Mouse (Mus musculus) lung, embryonic 15.5 days (tissue): ENCODE data around the gene Ptprg. TPM values are rescaled to one million over a fixed set of nuclear protein-coding genes. Genes with fewer than 3 reads are reported as not detected.

Source experiments
- ATAC-seq: fragments of 200-750 bp; cut with Nextera tagmentation; 2 replicates; pipeline ENCODE4 v1.8.0; 2017; ENCODE audit warnings: moderate number of reproducible peaks, borderline replicate concordance; ENCODE audit not compliant: low FRiP score, low TSS enrichment; ENCODE audit errors: extremely low read depth
- H3K27ac ChIP-seq: fragments of 300-500 bp; sonication (generic); 2 replicates; pipeline ENCODE4 v1.5.1; 2015; ENCODE audit warnings: moderate library complexity, mild to moderate bottlenecking, inconsistent platforms
- H3K27me3 ChIP-seq: fragments of 300-500 bp; sonication (generic); 2 replicates; pipeline ENCODE4 v1.6.1; 2015; ENCODE audit warnings: inconsistent platforms
- H3K36me3 ChIP-seq: fragments of 300-500 bp; sonication (generic); 2 replicates; pipeline ENCODE4 v1.6.1; 2015; ENCODE audit warnings: inconsistent platforms
- H3K4me1 ChIP-seq: fragments of 300-500 bp; sonication (generic); 2 replicates; pipeline ENCODE4 v1.6.1; 2015; ENCODE audit warnings: inconsistent platforms
- H3K4me2 ChIP-seq: fragments of 300-500 bp; sonication (generic); 2 replicates; pipeline ENCODE4 v1.6.1; 2015; ENCODE audit warnings: inconsistent platforms, mild to moderate bottlenecking, moderate library complexity
- H3K4me3 ChIP-seq: fragments of 300-500 bp; sonication (generic); 2 replicates; pipeline ENCODE4 v1.5.1; 2015; ENCODE audit warnings: mild to moderate bottlenecking, inconsistent platforms
- H3K9ac ChIP-seq: fragments of 300-500 bp; sonication (generic); 2 replicates; pipeline ENCODE4 v1.6.1; 2015; ENCODE audit warnings: inconsistent platforms
- H3K9me3 ChIP-seq: fragments of 300-500 bp; sonication (generic); 2 replicates; pipeline ENCODE4 v1.6.1; 2016; ENCODE audit warnings: inconsistent platforms
- WGBS: fragments of 180-500 bp; shearing (Covaris S2); methylation state at CpG from one replicate; pipeline ENCODE4 v1.1.7; 2015; 5-methylcytosine and 5-hydroxymethylcytosine counted together
- polyA plus RNA-seq: library from polyadenylated mRNA; unstranded; fragments of >200 nt; fragmentation: Nextera tagmentation; extraction: Ambion mirVana; gene quantifications from 2 replicates; pipeline ENCODE4 v1.2.1, GENCODE M21; 2015

Ptprg gene
- polyA plus RNA-seq, 1 experiment from 2014 or later, result 29.9 TPM

- H3K9ac ChIP-seq, result no peak overlapping the region
- no peaks in the 10 kb centered on the region for H3K27me3 ChIP-seq
- no peak overlapping the region for H3K4me2 ChIP-seq
- no peak overlapping the region for H3K27ac ChIP-seq
- no peak for ATAC-seq
- no peaks in the 10 kb centered on the region for H3K36me3 ChIP-seq
- no peaks in the 10 kb centered on the region for H3K4me1 ChIP-seq
- H3K9me3 ChIP-seq, result no peaks in the 10 kb centered on the region
- H3K4me3 ChIP-seq, result no peak overlapping the region
- 80% methylated on average over 1 of the region's 1 CpGs for WGBS
These were observed 136.7 kb downstream of the Ptprg start for GRCm38 (mm10) chr14:11690066-11690465.

- Histone ChIP-seq H3K36me3 (no peaks in the 10 kb centered on the region), H3K4me1 (no peaks in the 10 kb centered on the region), H3K9me3 (no peaks in the 10 kb centered on the region), H3K27me3 (no peaks in the 10 kb centered on the region), H3K4me2 (no peak overlapping the region), H3K9ac (no peak overlapping the region), H3K27ac (no peak overlapping the region), H3K4me3 (no peak overlapping the region)
- 74% methylated on average over 3 of the region's 3 CpGs for WGBS
- ATAC-seq, result no peak
These were observed 138.2 kb downstream of the Ptprg start for GRCm38 (mm10) chr14:11691531-11691930.

DNA sequence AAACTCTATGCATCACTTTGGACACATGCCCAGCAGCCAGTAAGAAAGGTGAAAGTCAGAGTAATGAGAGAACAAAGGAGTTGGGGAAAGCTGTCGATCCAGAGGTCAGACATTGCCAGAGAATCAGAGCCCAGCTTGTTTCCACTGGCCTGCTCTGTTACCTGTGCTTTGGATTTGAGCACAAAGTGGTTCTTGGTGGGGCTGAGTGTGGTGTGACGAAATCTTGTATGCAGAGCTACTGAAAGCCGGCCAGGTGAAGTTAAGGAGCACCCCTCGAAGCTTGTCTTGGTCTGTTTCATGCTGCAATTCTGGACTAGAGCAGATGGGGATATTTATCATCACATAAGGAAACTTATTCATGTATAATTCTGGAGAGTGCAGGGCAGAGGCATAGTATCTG, 145.5 kb downstream of the Ptprg start:
- ATAC-seq, result no peak
- Histone ChIP-seq H3K36me3 (no peaks in the 10 kb centered on the region), H3K27me3 (no peaks in the 10 kb centered on the region), H3K4me1 (peaks cover 8% of the 10 kb centered on the region; the same call in 1 of the 2 replicates), H3K9ac (no peak overlapping the region), H3K4me2 (no peak overlapping the region), H3K27ac (no peak overlapping the region), H3K4me3 (no peak overlapping the region), H3K9me3 (no peaks in the 10 kb centered on the region)
- 54% methylated on average over 4 of the region's 4 CpGs for WGBS

DNA sequence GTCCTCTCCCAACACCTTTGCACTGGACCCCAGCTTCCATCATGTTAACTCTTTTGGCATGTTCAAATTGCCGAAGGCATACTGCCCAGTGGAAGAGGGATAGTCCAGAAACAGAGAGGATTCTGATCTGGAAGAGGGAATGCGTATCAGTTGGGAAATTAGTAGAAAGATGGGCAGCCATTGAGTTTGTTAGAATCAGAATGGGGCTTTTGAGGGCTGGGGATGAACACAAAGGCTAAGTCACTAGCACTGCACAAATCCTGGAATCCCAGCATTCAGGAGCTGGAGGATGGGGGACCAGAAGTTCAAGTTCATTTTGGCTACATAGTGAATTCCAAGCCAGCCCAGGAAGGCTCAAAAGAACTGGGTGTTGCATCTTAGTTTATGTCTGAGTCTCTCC, 146.3 kb downstream of the Ptprg start:
- H3K27me3 ChIP-seq, result no peaks in the 10 kb centered on the region
- H3K4me2 ChIP-seq, result no peak overlapping the region
- WGBS, result 80% methylated on average over 2 of the region's 2 CpGs
- H3K36me3 ChIP-seq, result no peaks in the 10 kb centered on the region
- no peak overlapping the region for H3K27ac ChIP-seq
- peaks cover 8% of the 10 kb centered on the region; the same call in 1 of the 2 replicates for H3K4me1 ChIP-seq
- ATAC-seq, result no peak
- no peak overlapping the region for H3K9ac ChIP-seq
- no peak overlapping the region for H3K4me3 ChIP-seq
- no peaks in the 10 kb centered on the region for H3K9me3 ChIP-seq

- H3K4me2 ChIP-seq, result no peak overlapping the region
- no peak overlapping the region for H3K27ac ChIP-seq
- H3K9me3 ChIP-seq, result no peaks in the 10 kb centered on the region
- peaks cover 8% of the 10 kb centered on the region; the same call in 1 of the 2 replicates for H3K4me1 ChIP-seq
- no peak for ATAC-seq
- WGBS, result 61% methylated on average over 9 of the region's 9 CpGs
- H3K9ac ChIP-seq, result no peak overlapping the region
- H3K27me3 ChIP-seq, result no peaks in the 10 kb centered on the region
- no peak overlapping the region for H3K4me3 ChIP-seq
- no peaks in the 10 kb centered on the region for H3K36me3 ChIP-seq
These were observed 148.4 kb downstream of the Ptprg start for GRCm38 (mm10) chr14:11701516-11702249.

DNA sequence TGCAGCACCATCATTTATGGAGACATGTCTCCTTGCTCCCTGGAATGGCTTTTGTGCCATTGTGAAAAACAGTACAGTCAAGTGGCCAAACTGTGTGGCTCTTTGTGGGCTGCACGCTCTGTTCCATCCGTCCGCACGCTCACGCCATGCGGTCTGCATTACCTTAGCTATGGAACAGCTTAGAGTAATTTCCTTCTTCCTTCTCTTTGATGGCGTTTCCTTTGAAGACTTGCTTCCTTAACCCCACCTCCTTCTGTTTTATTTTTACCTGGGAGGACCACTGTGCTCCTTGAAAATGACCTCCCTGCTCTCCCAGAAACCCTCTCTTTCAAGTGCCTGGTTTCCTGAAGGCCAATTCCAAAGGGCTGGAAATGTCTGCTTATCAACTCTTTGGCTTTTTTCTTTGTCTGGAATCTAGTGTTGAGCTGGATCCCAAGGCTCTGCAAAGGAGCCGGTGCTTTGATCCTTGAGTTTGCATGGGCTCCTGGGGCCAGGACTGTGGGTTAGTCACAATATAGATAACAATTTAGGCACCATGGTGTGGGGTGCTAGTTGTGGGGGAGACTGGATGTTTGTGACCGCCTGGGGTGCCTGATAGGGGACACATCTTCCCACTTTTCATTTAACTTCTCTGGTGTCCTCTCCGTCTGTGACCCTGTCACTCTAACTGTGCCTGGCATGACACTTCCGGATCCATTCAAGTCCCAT, 149.6 kb downstream of the Ptprg start:
- no peak for ATAC-seq
- H3K36me3 ChIP-seq, result no peaks in the 10 kb centered on the region
- 48% methylated on average over 11 of the region's 11 CpGs for WGBS

GRCm38 (mm10) chr14:11704871-11705270, 151.5 kb downstream of the Ptprg start:
- Histone ChIP-seq H3K4me1 (peaks cover 8% of the 10 kb centered on the region; the same call in 1 of the 2 replicates), H3K36me3 (no peaks in the 10 kb centered on the region), H3K4me2 (no peak overlapping the region), H3K9ac (no peak overlapping the region), H3K27me3 (no peaks in the 10 kb centered on the region), H3K27ac (no peak overlapping the region), H3K4me3 (no peak overlapping the region), H3K9me3 (no peaks in the 10 kb centered on the region)
- no peak for ATAC-seq
- WGBS, result 39% methylated on average over 2 of the region's 2 CpGs

More for the DNA sequence above, 149.6 kb downstream of the Ptprg start:
- Histone ChIP-seq H3K9ac (no peak overlapping the region), H3K27me3 (no peaks in the 10 kb centered on the region), H3K9me3 (no peaks in the 10 kb centered on the region), H3K4me2 (no peak overlapping the region), H3K4me3 (no peak overlapping the region), H3K27ac (no peak overlapping the region), H3K4me1 (peaks cover 8% of the 10 kb centered on the region; the same call in 1 of the 2 replicates)

DNA sequence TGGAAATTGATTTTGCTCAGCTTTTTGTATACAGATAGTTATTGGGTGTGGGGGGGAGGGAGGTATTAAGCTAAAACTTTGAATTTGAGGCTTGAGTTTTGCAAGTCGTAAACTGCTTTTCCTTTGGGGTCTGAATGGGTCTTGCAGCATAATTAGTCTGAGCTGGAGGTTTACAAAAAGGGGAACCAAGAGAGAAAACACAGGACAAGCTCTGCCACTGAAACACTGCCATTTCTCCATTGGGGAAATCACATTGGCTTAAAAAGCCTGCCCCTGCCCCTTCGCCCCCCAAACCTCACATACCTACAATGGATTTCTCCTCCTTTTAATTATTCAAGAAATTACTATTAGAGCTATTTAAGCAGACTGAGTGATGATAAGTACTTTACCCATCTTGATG, 156.0 kb downstream of the Ptprg start:
- H3K4me2 ChIP-seq, result no peak overlapping the region
- H3K4me3 ChIP-seq, result no peak overlapping the region
- H3K36me3 ChIP-seq, result no peaks in the 10 kb centered on the region
- H3K27ac ChIP-seq, result no peak overlapping the region
- no peaks in the 10 kb centered on the region for H3K9me3 ChIP-seq
- no peak overlapping the region for H3K9ac ChIP-seq
- ATAC-seq, result no peak
- WGBS, result 81% methylated on average over 2 of the region's 2 CpGs
- no peaks in the 10 kb centered on the region for H3K4me1 ChIP-seq
- H3K27me3 ChIP-seq, result no peaks in the 10 kb centered on the region

DNA sequence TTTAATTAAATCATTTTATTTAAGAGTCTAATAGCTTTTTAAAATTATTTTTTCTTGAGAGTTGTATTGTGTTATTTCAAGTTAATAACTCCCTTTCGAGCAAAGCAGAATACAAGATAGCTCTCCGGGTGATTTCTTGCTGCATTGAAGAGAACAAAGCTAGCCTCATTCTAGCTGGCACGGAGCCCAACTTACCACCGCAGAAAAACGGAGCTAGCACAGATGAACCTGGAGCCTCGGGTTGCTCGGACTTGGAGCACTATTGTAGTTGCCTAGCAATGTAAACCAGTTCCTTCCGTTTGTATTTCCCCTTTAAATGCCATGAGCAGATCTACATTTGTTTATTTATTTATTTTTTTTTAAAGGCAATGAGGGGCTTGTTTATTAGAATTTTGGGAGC, 156.5 kb downstream of the Ptprg start:
- H3K27ac ChIP-seq, result no peak overlapping the region
- no peak overlapping the region for H3K4me2 ChIP-seq
- no peaks in the 10 kb centered on the region for H3K9me3 ChIP-seq
- no peak for ATAC-seq
- H3K27me3 ChIP-seq, result no peaks in the 10 kb centered on the region
- H3K4me3 ChIP-seq, result no peak overlapping the region
- no peaks in the 10 kb centered on the region for H3K36me3 ChIP-seq
- no peak overlapping the region for H3K9ac ChIP-seq
- 39% methylated on average over 8 of the region's 8 CpGs for WGBS
- no peaks in the 10 kb centered on the region for H3K4me1 ChIP-seq

- Histone ChIP-seq H3K27me3 (no peaks in the 10 kb centered on the region), H3K4me2 (no peak overlapping the region), H3K4me3 (no peak overlapping the region), H3K36me3 (no peaks in the 10 kb centered on the region), H3K9ac (no peak overlapping the region), H3K9me3 (no peaks in the 10 kb centered on the region), H3K27ac (no peak overlapping the region), H3K4me1 (no peaks in the 10 kb centered on the region)
- 83% methylated on average over 9 of the region's 9 CpGs for WGBS
- no peak for ATAC-seq
These were observed 157.2 kb downstream of the Ptprg start for GRCm38 (mm10) chr14:11710410-11711122.

DNA sequence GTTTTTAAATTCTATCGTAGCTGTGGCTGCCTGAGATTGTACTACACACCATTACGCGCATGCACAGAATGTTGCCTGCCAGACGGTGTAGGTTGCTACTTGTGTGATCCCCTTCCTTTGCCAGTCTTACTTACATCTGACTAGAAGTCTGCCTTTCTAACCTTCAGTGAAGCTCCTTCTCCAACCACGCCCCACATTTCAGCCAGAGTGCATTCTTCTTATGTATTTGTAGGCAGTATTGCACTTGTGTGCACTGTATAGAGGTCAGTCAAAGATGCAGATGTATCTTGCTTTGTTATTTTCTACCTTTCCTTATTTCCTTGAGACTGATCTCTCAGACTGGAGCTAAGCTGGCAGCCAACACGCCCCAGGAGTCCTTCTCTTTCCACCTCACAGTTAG, 158.8 kb downstream of the Ptprg start:
- Histone ChIP-seq H3K9ac (no peak overlapping the region), H3K27me3 (no peaks in the 10 kb centered on the region), H3K4me3 (no peak overlapping the region), H3K9me3 (no peaks in the 10 kb centered on the region), H3K36me3 (no peaks in the 10 kb centered on the region), H3K27ac (no peak overlapping the region), H3K4me2 (no peak overlapping the region), H3K4me1 (no peaks in the 10 kb centered on the region)
- WGBS, result 93% methylated on average over 6 of the region's 6 CpGs
- ATAC-seq, result no peak

DNA sequence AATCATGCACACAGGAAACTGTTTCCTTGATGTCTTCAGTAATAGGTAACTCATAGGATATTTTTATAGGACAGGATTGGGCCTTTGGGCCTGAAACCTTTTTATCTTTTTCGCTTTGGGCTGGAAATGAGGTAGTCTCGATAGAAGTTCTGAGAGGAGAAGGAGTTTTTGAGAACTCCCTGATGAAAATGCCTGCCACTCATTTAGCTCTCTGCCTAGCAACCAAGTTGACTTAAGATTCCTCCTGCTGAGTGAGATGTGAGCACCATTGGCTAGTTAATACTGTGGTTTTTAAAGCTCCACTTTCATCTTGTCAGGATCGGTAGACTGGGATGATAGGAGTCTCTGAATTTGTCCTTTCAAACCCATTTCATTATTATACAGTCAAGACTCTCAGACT, 162.9 kb downstream of the Ptprg start:
- Histone ChIP-seq H3K4me1 (no peaks in the 10 kb centered on the region), H3K9ac (no peak overlapping the region), H3K9me3 (no peaks in the 10 kb centered on the region), H3K27ac (no peak overlapping the region), H3K4me2 (no peak overlapping the region), H3K27me3 (no peaks in the 10 kb centered on the region), H3K36me3 (no peaks in the 10 kb centered on the region), H3K4me3 (no peak overlapping the region)
- WGBS, result 68% methylated on average over 3 of the region's 3 CpGs
- ATAC-seq, result no peak
